Mouse (Mus musculus) left cerebral cortex, postnatal 4 days (tissue): ENCODE measurements around the gene Troap. TPM values are rescaled to one million over a fixed set of nuclear protein-coding genes. Genes with fewer than 3 reads are reported as not detected.
A peak's percentile ranks its signal among the peaks of the same experiment; 100 is the strongest.
"Not testable (repeated sequence)": the region's sequence is repeated elsewhere in the genome, so short reads cannot be mapped to it uniquely, and the experiment has no call there.

Experiments
- DNase-seq: peaks from one replicate; pipeline ENCODE4 v3.0.0-alpha.2; 2022
- intact Hi-C: fragments of 180-260 bp; cut with DNase I; formaldehyde crosslinking; loops from one replicate; pipeline ENCODE4 v1.15.1; 2025
- total RNA-seq, 2 experiments: library from RNA; stranded (reverse); gene quantifications; 2 replicates each; pipeline ENCODE4 v1.2.3; 2021

Troap gene
- total RNA-seq, 2 experiments from 2014 or later, result 4.7 to 5.8 TPM

DNA sequence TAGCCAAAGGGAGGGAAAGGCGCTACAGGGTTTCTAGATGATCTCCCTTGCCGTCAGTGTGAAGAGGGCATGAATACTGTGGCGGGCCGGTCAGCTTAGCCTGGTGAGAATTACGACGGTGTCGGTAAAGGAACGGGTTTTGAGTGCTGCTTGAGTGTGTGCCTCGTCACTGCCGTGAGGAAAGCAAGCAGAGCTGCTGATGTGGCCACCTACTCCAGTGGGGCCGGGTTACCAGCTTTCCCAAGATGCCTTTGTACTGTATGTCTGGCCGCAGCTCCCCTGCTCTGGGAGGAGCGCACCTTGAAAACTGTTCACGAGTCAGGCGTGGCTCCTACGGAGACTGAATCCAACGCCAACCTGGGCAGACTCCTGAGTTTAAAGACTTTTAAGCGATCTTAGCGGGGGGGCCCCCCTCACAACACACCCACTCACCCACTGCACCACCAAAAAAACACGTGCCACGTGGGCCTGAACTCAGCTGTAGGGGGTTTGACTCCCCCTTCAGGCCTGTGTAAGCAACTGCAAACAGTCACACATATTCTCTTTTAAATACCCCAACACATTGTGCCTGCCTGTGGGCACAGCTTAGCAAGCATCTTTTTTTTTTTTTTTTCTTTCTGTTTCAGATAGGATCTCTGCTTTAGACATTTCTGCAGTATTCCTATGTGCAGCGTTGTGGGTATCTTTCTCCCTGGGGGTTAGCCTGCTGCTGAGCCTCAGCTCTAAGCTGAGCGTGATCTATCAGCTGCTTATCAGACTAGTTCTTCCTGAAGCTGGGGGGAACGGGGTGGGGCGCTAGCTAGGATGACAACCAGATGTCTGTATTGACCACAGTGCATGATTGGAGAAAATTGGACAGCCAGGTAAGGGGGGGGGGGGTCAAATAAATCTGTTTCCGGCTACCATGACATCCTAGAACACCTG is 34.1 kb upstream of the Troap start:
- intact Hi-C loops, result loop anchor here (10.0 kb wide), 1 partner anchor 155 kb away; no protein-coding TSS in a partner anchor
- DNase-seq, result no peak

DNA sequence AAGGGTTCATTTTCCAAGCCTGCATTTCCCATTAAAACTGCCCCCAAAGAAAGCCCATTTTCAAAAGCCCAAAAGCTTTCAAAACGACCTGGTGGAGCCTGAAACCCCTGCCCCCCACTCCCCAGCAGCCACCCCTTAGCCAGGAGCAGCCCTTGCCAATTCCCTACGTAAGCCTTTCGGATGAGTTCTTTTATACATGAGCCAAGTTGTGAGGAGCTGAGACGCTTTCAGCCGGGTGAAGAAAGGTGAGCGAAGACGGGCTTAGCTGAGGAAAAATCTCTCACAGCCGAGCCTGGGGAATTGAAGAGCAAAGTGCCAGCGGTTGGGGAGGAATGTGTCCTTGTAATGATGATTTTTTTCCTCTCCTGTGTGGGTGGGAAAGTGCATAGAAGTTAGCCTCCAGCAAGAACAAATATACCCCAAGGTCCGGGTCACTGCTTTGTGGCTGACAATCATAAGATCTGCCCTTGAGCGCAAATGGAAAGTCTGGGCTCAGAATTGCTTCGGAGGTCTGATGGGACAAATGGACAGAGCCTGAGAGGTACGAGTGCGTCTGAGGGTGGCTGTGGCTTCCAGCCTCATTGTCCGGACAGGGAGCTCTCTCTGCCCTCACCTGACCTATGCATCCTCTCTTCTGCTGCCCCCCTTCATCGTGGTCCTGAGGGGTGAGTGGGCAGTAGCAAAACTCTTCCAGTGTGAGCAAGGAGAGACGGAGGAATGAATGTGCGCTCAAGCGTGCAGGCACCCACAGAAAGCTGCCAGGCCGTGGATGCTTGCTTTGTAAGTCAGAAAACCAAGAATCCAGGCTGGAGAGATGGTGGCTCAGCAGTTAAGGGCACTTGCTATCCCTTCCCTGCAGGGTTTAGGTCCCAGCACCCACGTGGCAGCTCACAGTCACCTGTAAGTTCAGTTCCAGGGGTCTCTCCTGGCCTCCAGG is 33.2 kb upstream of the Troap start:
- intact Hi-C loops, result no loop called here
- no peak for DNase-seq

DNA sequence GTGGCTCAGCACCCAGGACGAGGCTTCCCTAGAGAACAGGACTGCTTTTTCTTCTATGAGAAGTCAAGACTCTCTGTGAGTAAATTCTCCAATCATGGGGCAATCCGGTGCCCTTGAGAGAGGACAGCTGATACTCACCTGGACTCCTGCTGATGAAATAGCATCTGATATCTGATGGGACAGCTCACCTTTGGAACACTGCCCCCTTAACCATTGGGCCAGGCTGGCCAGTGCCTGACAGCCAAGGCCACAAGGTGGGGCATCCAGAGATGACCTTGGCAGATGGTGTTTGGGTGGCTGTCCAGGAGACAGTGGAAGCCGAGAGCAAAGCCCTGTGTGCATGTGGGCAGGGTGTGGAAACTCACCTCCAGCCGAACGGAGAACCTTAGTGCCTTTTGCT is 32.0 kb upstream of the Troap start:
- intact Hi-C loops, result no loop called here
- no peak for DNase-seq

GRCm38 (mm10) chr15:99044854-99045253 is 29.5 kb upstream of the Troap start:
- intact Hi-C loops, result no loop called here

GRCm38 (mm10) chr15:99045734-99046133 is 28.6 kb upstream of the Troap start:
- intact Hi-C loops, DNase-seq: not testable (repeated sequence)

More at GRCm38 (mm10) chr15:99044854-99045253, 29.5 kb upstream of the Troap start:
- DNase-seq, result no peak

- intact Hi-C loops, result no loop called here
- peak; percentile 58 for DNase-seq
These were observed 24.7 kb upstream of the Troap start for GRCm38 (mm10) chr15:99049473-99050253.

DNA sequence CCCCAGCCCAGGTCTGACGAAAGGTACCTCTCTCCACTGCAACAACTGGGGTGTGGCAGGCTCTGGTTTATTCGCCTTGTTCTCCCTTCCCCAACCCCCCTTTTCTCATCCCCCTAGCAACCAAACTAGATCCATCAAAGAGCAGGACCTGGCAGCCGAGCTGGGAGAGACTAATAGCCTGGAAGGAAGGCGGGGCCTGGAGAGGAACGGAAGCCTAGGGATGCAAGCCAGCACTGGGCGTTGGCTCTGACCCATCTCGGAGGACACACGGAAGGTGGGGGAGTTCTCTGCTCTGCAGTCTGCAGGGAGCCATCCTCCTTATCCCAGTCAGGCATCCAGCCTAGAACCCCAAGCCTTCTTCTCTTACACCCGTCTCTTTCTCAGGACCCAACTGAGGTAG is 21.0 kb upstream of the Troap start:
- intact Hi-C loops, result no loop called here
- DNase-seq, result peak; percentile 41

- intact Hi-C loops, result no loop called here
- no peak for DNase-seq
These were observed 19.3 kb upstream of the Troap start, which contains the start of gene Prph for GRCm38 (mm10) chr15:99055040-99055439. Gene Prph, plus strand, starts transcription at chr15:99055174.

DNA sequence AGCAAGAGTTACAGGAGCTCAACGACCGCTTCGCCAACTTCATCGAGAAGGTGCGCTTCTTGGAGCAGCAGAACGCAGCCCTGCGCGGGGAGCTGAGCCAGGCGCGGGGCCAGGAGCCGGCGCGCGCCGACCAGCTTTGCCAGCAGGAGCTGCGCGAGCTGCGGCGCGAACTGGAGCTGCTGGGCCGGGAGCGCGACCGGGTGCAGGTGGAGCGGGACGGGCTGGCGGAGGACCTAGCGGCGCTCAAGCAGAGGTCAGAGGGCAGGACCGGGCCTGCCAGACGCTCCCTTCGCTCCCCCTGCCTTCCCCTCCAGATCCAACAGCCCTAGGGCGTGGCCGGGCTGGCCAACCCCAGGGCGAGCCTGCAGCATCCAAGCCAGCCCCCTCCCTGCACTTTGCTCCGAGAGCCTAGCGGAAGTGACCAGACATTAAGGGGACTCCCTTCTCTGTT is 18.8 kb upstream of the Troap start:
- DNase-seq, result peak; percentile 21
- intact Hi-C loops, result no loop called here

GRCm38 (mm10) chr15:99056332-99056731 is 18.0 kb upstream of the Troap start:
- intact Hi-C loops, result no loop called here
- peak; percentile 22 for DNase-seq

DNA sequence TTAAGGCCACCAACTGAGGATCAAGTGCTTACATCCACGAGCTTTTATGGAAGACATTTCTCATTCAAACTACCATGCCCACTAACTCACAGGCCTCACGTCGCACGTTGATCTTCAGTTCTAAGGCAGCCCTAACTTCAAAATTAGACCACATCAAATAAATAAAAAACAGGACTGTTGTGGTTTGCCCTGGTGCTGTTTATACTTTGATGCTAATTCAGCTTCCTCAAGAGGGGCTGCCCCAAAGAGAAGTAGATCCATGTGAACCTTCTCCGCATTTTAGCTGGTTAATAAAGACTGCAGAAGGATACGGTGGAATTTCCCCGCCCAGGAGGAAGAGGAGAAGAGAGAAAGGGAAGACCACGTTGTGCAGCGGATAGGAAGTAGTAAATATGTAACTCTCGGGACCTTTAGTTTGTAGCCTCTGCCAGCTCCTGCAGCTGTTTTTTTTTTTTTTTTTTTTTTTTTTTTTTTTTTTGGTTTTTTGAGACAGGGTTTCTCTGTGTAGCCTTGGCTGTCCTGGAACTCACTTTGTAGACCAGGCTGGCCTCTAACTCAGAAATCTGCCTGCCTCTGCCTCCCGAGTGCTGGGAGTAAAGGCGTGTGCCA is 8.7 kb upstream of the Troap start:
- no peak for DNase-seq
- intact Hi-C loops, result no loop called here

GRCm38 (mm10) chr15:99071988-99072387 is 2.4 kb upstream of the Troap start:
- intact Hi-C loops, result no loop called here
- no peak for DNase-seq

DNA sequence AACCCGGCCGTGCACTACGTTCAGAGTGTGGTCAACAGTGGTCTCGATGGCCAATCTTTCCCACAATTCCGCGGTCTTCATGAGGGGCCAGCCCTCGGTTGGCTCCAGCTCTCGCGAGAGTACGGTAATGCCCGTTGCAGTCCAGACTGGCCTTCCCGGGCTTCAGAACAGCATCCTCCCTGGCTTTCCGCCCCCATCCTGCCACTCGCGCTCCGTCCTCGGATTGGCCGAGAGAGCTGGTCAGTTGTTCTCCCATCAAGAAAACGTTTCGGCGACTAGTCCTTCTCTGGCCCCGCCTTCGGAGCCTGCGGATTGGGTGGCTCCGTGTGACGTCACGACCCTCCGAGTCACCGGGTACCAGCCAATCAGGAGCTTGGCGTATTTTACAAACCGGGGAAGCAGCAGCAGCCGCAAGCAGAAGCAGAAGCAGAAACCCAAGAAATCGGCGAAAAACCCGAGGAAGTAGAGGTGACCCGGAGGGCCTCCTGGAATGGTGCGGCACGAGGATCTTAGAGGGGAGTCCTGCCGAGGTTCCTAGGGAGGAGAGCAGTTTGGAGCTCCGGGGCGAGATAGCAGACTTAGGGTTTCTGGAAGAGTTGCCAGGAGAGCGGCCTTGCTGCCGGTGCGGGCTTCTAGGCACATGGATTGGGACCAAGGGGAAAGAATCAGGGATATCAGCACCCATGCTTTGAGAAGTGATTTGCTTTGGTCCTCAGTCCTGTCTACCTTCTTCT is 392 bp downstream of the Troap start:
- peak; percentile 98 for DNase-seq
- intact Hi-C loops, result no loop called here

- intact Hi-C loops, DNase-seq: not testable (repeated sequence)
These were observed 1.6 kb downstream of the Troap start for GRCm38 (mm10) chr15:99076011-99076410.

DNA sequence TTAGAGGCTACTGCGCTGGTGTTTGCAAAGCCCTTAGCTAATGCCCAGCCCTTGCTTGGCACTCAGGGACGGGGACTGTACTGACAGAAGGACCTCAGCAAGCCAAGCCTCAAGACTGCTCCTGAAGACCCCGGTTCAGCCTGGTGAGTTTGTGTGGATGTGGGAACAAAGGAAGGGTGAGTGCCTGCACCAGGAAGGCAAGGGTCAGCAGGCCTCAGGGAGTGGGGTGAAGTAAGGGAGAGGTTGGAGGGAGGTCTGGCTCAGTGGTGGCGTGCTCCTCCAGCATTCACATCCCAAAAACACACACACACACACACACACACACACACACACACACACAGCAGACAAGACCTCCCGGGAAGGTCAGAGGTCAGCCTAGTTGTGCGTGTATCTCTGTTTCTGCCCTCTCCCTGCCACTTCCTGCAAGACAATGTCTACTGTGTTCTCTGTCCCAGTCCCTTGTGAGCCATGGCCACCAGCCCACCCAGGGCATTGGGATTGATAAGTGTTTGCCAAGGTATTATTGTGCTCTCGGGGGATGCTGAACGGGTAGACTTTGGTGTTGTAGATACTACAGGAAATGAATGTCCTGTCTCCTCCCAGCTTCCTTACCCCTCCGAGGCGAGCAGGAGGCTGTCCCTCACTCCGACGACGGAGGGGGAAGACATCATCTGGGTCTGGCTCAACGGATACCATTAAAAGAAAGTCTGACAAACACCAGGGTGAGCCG is 4.0 kb downstream of the Troap start:
- intact Hi-C loops, result no loop called here

DNA sequence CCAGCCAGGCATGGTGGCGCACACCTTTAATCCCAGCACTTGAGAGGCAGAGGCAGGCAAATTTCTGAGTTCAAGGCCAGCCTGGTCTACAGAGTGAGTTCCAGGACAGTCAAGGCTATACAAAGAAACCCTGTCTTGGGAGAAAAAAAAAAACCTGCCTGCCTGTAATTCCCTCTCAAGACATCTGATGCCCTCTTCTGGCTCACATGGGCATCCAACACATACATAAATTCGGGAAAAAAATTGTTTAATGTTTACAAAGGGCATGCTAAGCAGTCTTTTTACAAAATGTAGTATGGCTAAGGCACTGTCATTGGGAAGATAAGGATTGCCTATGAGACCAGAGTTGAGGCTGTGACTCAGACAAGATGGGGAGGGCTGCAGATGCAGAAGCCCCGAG is 5.4 kb downstream of the Troap start:
- intact Hi-C loops, result no loop called here
- no peak for DNase-seq

More for the DNA sequence above, 4.0 kb downstream of the Troap start:
- no peak for DNase-seq

DNA sequence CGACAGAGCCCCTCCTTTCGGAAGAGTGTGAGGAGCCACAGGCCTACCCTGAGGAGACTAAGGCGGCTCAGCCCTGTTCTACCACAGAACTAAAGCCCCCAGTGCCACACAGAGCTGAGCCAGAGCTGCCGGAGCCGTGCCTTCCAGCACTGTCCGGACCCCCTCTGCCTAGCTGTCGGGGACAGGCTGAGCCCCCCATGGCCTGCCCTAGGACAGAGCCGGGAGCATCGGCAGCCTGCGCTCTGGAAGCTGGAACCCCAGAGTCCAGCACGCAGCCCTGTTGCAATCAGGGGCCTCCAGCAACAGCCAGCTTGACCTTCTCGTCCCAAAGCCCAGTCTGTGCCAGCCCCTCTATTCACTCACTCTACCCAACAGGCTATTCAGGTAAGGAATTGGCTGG is 7.9 kb downstream of the Troap start:
- no peak for DNase-seq
- intact Hi-C loops, result no loop called here

GRCm38 (mm10) chr15:99082840-99083239 is 8.5 kb downstream of the Troap start:
- no peak for DNase-seq
- intact Hi-C loops, result no loop called here

DNA sequence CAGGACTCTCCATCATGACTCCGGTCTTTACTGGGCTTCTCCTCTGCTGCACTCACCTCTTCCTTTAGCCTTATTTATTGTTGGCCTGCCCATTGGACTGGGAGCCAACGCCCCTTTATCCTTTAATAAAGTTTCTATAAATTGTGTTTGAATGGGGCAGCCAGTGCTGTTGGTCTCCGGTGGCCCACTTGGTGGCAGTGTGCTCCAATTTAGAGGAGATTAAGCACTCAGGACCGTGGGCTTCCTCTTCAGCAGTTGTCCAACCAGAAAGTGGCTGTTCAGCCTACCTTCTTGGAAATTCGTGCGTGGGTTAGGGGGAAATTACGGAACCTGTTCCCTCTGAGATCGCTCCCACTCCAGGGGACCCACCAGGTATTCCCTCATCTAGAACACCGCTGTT is 8.9 kb downstream of the Troap start:
- intact Hi-C loops, result no loop called here
- DNase-seq, result peak; percentile 48
